Mouse (Mus musculus): Measurements from ENCODE around the gene Srsf3. TPM values are rescaled to one million over a fixed set of nuclear protein-coding genes. Genes with fewer than 3 reads are reported as not detected.

Srsf3 gene
- polyA plus RNA-seq, 1 experiment from 2014 or later: 716 TPM

DNA sequence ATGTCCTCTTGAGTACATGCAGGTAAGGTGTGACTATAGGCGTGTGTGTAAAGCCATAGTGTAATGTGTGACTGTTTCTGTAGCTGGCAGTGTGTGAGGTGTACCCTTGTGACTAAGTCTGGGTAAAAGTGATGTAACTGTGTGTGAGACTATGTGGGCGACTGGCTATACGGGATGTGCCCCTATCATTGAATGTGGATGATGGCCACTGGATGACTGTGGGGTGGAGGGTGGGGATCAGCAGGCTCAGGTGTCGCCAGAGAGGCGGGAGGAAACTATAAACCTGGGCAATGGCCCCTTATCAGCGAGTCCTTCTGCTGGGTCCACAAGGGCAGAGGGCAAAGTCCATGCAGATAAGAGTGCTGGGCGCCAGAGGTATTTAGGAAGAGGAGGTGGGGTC, 17.5 kb downstream of the Srsf3 start:
- H3K9me3 ChIP-seq (ENCODE audit: low read depth, low read length): no peaks in the 10 kb centered on the region
- no peak overlapping the region for H3K4me3 ChIP-seq (ENCODE audit: low read depth, low read length)
- H3K27ac ChIP-seq (ENCODE audit: low read depth): no peak overlapping the region
- no peak overlapping the region for H3K9ac ChIP-seq
- no peaks in the 10 kb centered on the region for H3K27me3 ChIP-seq (ENCODE audit: insufficient read depth, low read length)
- DNase-seq (no peak), ATAC-seq (ENCODE audit: insufficient read depth) (peak; percentile 15; the same call in 1 of the 2 replicates)
- H3K4me1 ChIP-seq (ENCODE audit: insufficient read depth): no peaks in the 10 kb centered on the region; the same call in 1 of the 2 replicates
- H3K36me3 ChIP-seq (ENCODE audit: insufficient read depth): peaks cover 18% of the 10 kb centered on the region
- no peak overlapping the region for H3K4me2 ChIP-seq
- no peak for TF ChIP-seq CTCF (IDR thresholded peaks at IDR 0.05; ENCODE audit: low read depth)
- 49% methylated on average over 7 of the region's 7 CpGs for WGBS

GRCm38 (mm10) chr17:29050791-29051190, 18.4 kb downstream of the Srsf3 start:
- no peak overlapping the region for H3K27ac ChIP-seq (ENCODE audit: low read depth)
- H3K9ac ChIP-seq: 0 out of 2 replicates have a peak overlapping the region, but pooled peaks have one; percentile 3
- no peak overlapping the region for H3K4me3 ChIP-seq (ENCODE audit: low read depth, low read length)
- no peaks in the 10 kb centered on the region; the same call in 1 of the 2 replicates for H3K4me1 ChIP-seq (ENCODE audit: insufficient read depth)
- ATAC-seq (ENCODE audit: insufficient read depth): no peak
- no peaks in the 10 kb centered on the region for H3K27me3 ChIP-seq (ENCODE audit: insufficient read depth, low read length)
- no peak overlapping the region for H3K4me2 ChIP-seq
- peaks cover 9% of the 10 kb centered on the region for H3K36me3 ChIP-seq (ENCODE audit: insufficient read depth)
- no peak for DNase-seq
- H3K9me3 ChIP-seq (ENCODE audit: low read depth, low read length): no peaks in the 10 kb centered on the region
- no peak for TF ChIP-seq CTCF (IDR thresholded peaks at IDR 0.05; ENCODE audit: low read depth)
- WGBS: 28% methylated on average over 14 of the region's 14 CpGs

GRCm38 (mm10) chr17:29053067-29053466, 20.6 kb downstream of the Srsf3 start:
- peaks cover 7% of the 10 kb centered on the region; the same call in 1 of the 2 replicates for H3K4me1 ChIP-seq (ENCODE audit: insufficient read depth)

GRCm38 (mm10) chr17:29053841-29054240, 21.4 kb downstream of the Srsf3 start:
- no peak for ATAC-seq (ENCODE audit: insufficient read depth)

More at GRCm38 (mm10) chr17:29053067-29053466, 20.6 kb downstream of the Srsf3 start:
- Histone ChIP-seq H3K4me3 (ENCODE audit: low read depth, low read length) (no peak overlapping the region), H3K36me3 (ENCODE audit: insufficient read depth) (no peaks in the 10 kb centered on the region), H3K9ac (no peak overlapping the region), H3K27ac (ENCODE audit: low read depth) (no peak overlapping the region), H3K27me3 (ENCODE audit: insufficient read depth, low read length) (no peaks in the 10 kb centered on the region), H3K9me3 (ENCODE audit: low read depth, low read length) (no peaks in the 10 kb centered on the region), H3K4me2 (no peak overlapping the region)
- TF ChIP-seq CTCF (IDR thresholded peaks at IDR 0.05; ENCODE audit: low read depth): no peak
- no peak for DNase-seq
- no peak for ATAC-seq (ENCODE audit: insufficient read depth)
- 76% methylated on average over 6 of the region's 6 CpGs for WGBS

DNA sequence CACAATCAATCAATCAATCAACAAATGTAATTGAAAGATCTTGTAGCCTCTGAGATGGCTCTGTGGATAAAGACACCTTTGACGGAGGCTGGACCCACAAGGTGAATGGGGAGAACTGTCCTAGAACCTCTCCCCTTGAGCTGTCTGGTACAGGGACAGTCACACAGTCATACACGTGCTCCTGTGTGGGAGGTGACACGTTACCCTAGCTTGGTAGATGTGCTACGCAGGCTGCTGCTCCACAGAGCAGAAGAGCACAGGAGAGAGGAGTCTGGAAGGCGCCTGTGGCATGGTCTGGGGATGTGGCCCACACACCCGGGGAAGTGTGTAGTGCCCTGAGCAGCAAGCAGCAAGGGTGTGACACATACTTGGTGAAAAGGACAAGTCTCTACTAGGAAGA, 22.0 kb downstream of the Srsf3 start:
- Histone ChIP-seq H3K27me3 (ENCODE audit: insufficient read depth, low read length) (no peaks in the 10 kb centered on the region), H3K4me1 (ENCODE audit: insufficient read depth) (peaks cover 7% of the 10 kb centered on the region; the same call in 1 of the 2 replicates), H3K27ac (ENCODE audit: low read depth) (no peak overlapping the region), H3K9ac (no peak overlapping the region), H3K9me3 (ENCODE audit: low read depth, low read length) (no peaks in the 10 kb centered on the region), H3K4me2 (no peak overlapping the region), H3K4me3 (ENCODE audit: low read depth, low read length) (no peak overlapping the region), H3K36me3 (ENCODE audit: insufficient read depth) (no peaks in the 10 kb centered on the region)
- no peak for ATAC-seq (ENCODE audit: insufficient read depth)
- no peak for DNase-seq
- 74% methylated on average over 6 of the region's 6 CpGs for WGBS
- no peak for TF ChIP-seq CTCF (IDR thresholded peaks at IDR 0.05; ENCODE audit: low read depth)

More at GRCm38 (mm10) chr17:29053841-29054240, 21.4 kb downstream of the Srsf3 start:
- Histone ChIP-seq H3K27me3 (ENCODE audit: insufficient read depth, low read length) (no peaks in the 10 kb centered on the region), H3K9ac (no peak overlapping the region), H3K36me3 (ENCODE audit: insufficient read depth) (no peaks in the 10 kb centered on the region), H3K4me2 (no peak overlapping the region), H3K27ac (ENCODE audit: low read depth) (peak overlapping the region; percentile 24; the same call in 1 of the 2 replicates), H3K9me3 (ENCODE audit: low read depth, low read length) (no peaks in the 10 kb centered on the region), H3K4me1 (ENCODE audit: insufficient read depth) (peaks cover 7% of the 10 kb centered on the region; the same call in 1 of the 2 replicates), H3K4me3 (ENCODE audit: low read depth, low read length) (no peak overlapping the region)
- peak; percentile 73 for DNase-seq
- no peak for TF ChIP-seq CTCF (IDR thresholded peaks at IDR 0.05; ENCODE audit: low read depth)
- WGBS: 34% methylated on average over 7 of the region's 7 CpGs

GRCm38 (mm10) chr17:29055586-29055985, 23.2 kb downstream of the Srsf3 start:
- Histone ChIP-seq H3K9ac (no peak overlapping the region), H3K4me2 (no peak overlapping the region), H3K9me3 (ENCODE audit: low read depth, low read length) (no peaks in the 10 kb centered on the region), H3K4me3 (ENCODE audit: low read depth, low read length) (no peak overlapping the region), H3K36me3 (ENCODE audit: insufficient read depth) (no peaks in the 10 kb centered on the region), H3K4me1 (ENCODE audit: insufficient read depth) (peaks cover 7% of the 10 kb centered on the region; the same call in 1 of the 2 replicates), H3K27me3 (ENCODE audit: insufficient read depth, low read length) (no peaks in the 10 kb centered on the region), H3K27ac (ENCODE audit: low read depth) (no peak overlapping the region)
- no peak for DNase-seq
- ATAC-seq (ENCODE audit: insufficient read depth): no peak
- WGBS: 60% methylated on average over 5 of the region's 5 CpGs
- no peak for TF ChIP-seq CTCF (IDR thresholded peaks at IDR 0.05; ENCODE audit: low read depth)

GRCm38 (mm10) chr17:29056207-29056606, 23.8 kb downstream of the Srsf3 start:
- Histone ChIP-seq H3K4me3 (ENCODE audit: low read depth, low read length) (no peak overlapping the region), H3K27me3 (ENCODE audit: insufficient read depth, low read length) (no peaks in the 10 kb centered on the region), H3K9me3 (ENCODE audit: low read depth, low read length) (no peaks in the 10 kb centered on the region), H3K4me1 (ENCODE audit: insufficient read depth) (peaks cover 7% of the 10 kb centered on the region; the same call in 1 of the 2 replicates), H3K27ac (ENCODE audit: low read depth) (no peak overlapping the region), H3K4me2 (no peak overlapping the region), H3K36me3 (ENCODE audit: insufficient read depth) (no peaks in the 10 kb centered on the region), H3K9ac (no peak overlapping the region)
- DNase-seq: no peak
- no peak for ATAC-seq (ENCODE audit: insufficient read depth)
- 15% methylated on average over 7 of the region's 7 CpGs for WGBS
- TF ChIP-seq CTCF (IDR thresholded peaks at IDR 0.05; ENCODE audit: low read depth): no peak
